Mouse (Mus musculus) CH12.LX (cell line): ENCODE data around the gene Tspan3.

Source experiments
- BHLHE40 ChIP-seq: IDR thresholded peaks from 2 replicates; pipeline ENCODE4 v1.6.1; 2011; ENCODE audit warnings: mild to moderate bottlenecking, low read depth, low read length, improper control_type of control experiment
- CTCF ChIP-seq, 2 experiments: IDR thresholded peaks in 1 of 2; conservative IDR thresholded peaks in 1 of 2; 2 replicates each; pipeline ENCODE4 v1.5.1; 2011 to 2012; ENCODE audit warnings: low read depth in 2 of 2, low read length in 2 of 2, improper control_type of control experiment in 1 of 2, inconsistent platforms in 1 of 2, mild to moderate bottlenecking in 1 of 2, moderate library complexity in 1 of 2
- EP300 ChIP-seq: IDR thresholded peaks from 2 replicates; pipeline ENCODE4 v1.6.1; 2011; ENCODE audit warnings: low read length, improper control_type of control experiment
- MAFK ChIP-seq: IDR thresholded peaks from 2 replicates; pipeline ENCODE4 v1.6.1; 2011; ENCODE audit warnings: low read length, improper control_type of control experiment; ENCODE audit not compliant: insufficient replicate concordance
- MXI1 ChIP-seq: IDR thresholded peaks from 2 replicates; pipeline ENCODE4 v1.6.1; 2011; ENCODE audit warnings: mild to moderate bottlenecking, low read depth, low read length, improper control_type of control experiment
- NRF1 ChIP-seq: IDR thresholded peaks from 2 replicates; pipeline ENCODE4 v1.6.1; 2014; ENCODE audit warnings: low read depth, mild to moderate bottlenecking, inconsistent platforms, low read length, improper control_type of control experiment, moderate library complexity
- RCOR1 ChIP-seq: conservative IDR thresholded peaks from 2 replicates; pipeline ENCODE4 v1.6.1; 2012; ENCODE audit warnings: low read depth, mild to moderate bottlenecking, inconsistent platforms, low read length, improper control_type of control experiment
- SIN3A ChIP-seq: IDR thresholded peaks from 2 replicates; pipeline ENCODE4 v1.6.1; 2012; ENCODE audit warnings: low read length, improper control_type of control experiment, inconsistent platforms
- USF2 ChIP-seq: conservative IDR thresholded peaks from 2 replicates; pipeline ENCODE4 v1.6.1; 2011; ENCODE audit warnings: low read depth, low read length, improper control_type of control experiment

GRCm38 (mm10) chr9:56123613-56124012 lies 41.7 kb downstream of the Tspan3 start:
- TF ChIP-seq RCOR1 (no peak), EP300 (no peak), BHLHE40 (no peak), NRF1 (no peak), SIN3A (no peak), CTCF (conservative IDR thresholded peaks at IDR 0.05 in 1 of 2, IDR thresholded peaks at IDR 0.05 in 1 of 2; ENCODE audit: low read depth in 2 of 2, low read length in 2 of 2) (no peak), MXI1 (no peak), MAFK (no peak), USF2 (no peak)
